Mouse (Mus musculus) layer of hippocampus, adult 8-10 months (tissue): ENCODE measurements around the gene F11. TPM values are rescaled to one million over a fixed set of nuclear protein-coding genes. Genes with fewer than 3 reads are reported as not detected.

Source experiments
- DNase-seq, 2 experiments: peaks; one replicate each; pipeline ENCODE4 v3.0.0; 2022; ENCODE audit warnings: low spot score in 2 of 2
- total RNA-seq, 4 experiments: library from RNA; stranded (reverse); gene quantifications; 2 replicates each; pipeline ENCODE4 v1.2.4; 2022

The F11 gene
- total RNA-seq = not detected

GRCm38 (mm10) chr8:45261920-45262319 lies at the start of gene F11:
Gene F11, minus strand, starts transcription at chr8:45262031.
- no peak for DNase-seq

GRCm38 (mm10) chr8:45310967-45311366 lies 49.1 kb upstream of the F11 start:
- no peak for DNase-seq

GRCm38 (mm10) chr8:45308366-45308765 lies 46.5 kb upstream of the F11 start, which contains the start of gene Gm45753:
Gene Gm45753, minus strand, starts transcription at chr8:45308466.
- DNase-seq = no peak

GRCm38 (mm10) chr8:45305479-45305878 lies 43.6 kb upstream of the F11 start:
- DNase-seq = no peak

- DNase-seq = no peak
These were observed 42.5 kb upstream of the F11 start for GRCm38 (mm10) chr8:45304354-45304753.

- no peak for DNase-seq
These were observed 40.6 kb upstream of the F11 start for GRCm38 (mm10) chr8:45302390-45302789.

- no peak for DNase-seq
These were observed 33.4 kb upstream of the F11 start for GRCm38 (mm10) chr8:45295276-45295675.

GRCm38 (mm10) chr8:45294687-45295086 lies 32.9 kb upstream of the F11 start, which contains the start of gene Klkb1:
Gene Klkb1, minus strand, starts transcription at chr8:45294859.
- no peak for DNase-seq

GRCm38 (mm10) chr8:45291790-45292189 lies 30.0 kb upstream of the F11 start:
- DNase-seq = peak; percentile 58 to 78

- no peak for DNase-seq
These were observed 19.8 kb upstream of the F11 start for GRCm38 (mm10) chr8:45281630-45282029.

GRCm38 (mm10) chr8:45277453-45277852 lies 15.6 kb upstream of the F11 start:
- DNase-seq = no peak

- DNase-seq = no peak
These were observed 12.5 kb upstream of the F11 start for GRCm38 (mm10) chr8:45274317-45274716.

- no peak for DNase-seq
These were observed 7.2 kb upstream of the F11 start for GRCm38 (mm10) chr8:45269056-45269455.

GRCm38 (mm10) chr8:45268485-45268884 lies 6.7 kb upstream of the F11 start:
- no peak for DNase-seq

GRCm38 (mm10) chr8:45267611-45268391 lies 6.0 kb upstream of the F11 start:
- no peak for DNase-seq

- DNase-seq = no peak
These were observed 5.2 kb upstream of the F11 start for GRCm38 (mm10) chr8:45266993-45267392.

- no peak for DNase-seq
These were observed 3.1 kb upstream of the F11 start for GRCm38 (mm10) chr8:45264918-45265317.

GRCm38 (mm10) chr8:45262851-45263250 lies 1.0 kb upstream of the F11 start:
- DNase-seq = no peak

- DNase-seq = no peak
These were observed 3.4 kb downstream of the F11 start for GRCm38 (mm10) chr8:45258421-45258820.

GRCm38 (mm10) chr8:45255040-45255439 lies 6.8 kb downstream of the F11 start:
- DNase-seq = no peak

- DNase-seq = no peak
These were observed 7.5 kb downstream of the F11 start for GRCm38 (mm10) chr8:45254194-45254842.

- DNase-seq = no peak
These were observed 8.2 kb downstream of the F11 start for GRCm38 (mm10) chr8:45253586-45253985.

GRCm38 (mm10) chr8:45253111-45253510 lies 8.7 kb downstream of the F11 start:
- no peak for DNase-seq
